Mouse (Mus musculus) stomach, postnatal 0 days (tissue): Measurements from ENCODE around the gene Acss2.

ENCODE experiments used
- CTCF ChIP-seq: IDR thresholded peaks from 2 replicates; pipeline ENCODE4 v1.5.1; 2016; ENCODE audit warnings: antibody characterized with exemption, low read depth, mild to moderate bottlenecking, moderate library complexity
- EP300 ChIP-seq: optimal IDR thresholded peaks from 2 replicates; pipeline ENCODE3; 2016; ENCODE audit warnings: antibody characterized with exemption

GRCm38 (mm10) chr2:155630590-155631416 lies 113.1 kb downstream of the Acss2 start:
- TF ChIP-seq CTCF (no peak), EP300 (no peak)
